Comparison of ENCODE assay signal across 19 mouse cellular contexts in genomic region chr2:120313976-120314375, GRCm38 (mm10). TPM values are rescaled to one million over a fixed set of nuclear protein-coding genes. Genes with fewer than 3 reads are reported as not detected.
DNase-seq lines count a peak whose midpoint lies in the region; ATAC-seq and TF ChIP-seq lines count a peak whose summit lies in the region.
"Had no signal": no experiment of that assay in that cellular context is flagged by ENCODE, and none has a peak within 500 bp of the region (broad histone marks: within the 10 kb centered on the region; RNA-seq: fewer than 3 reads in every experiment).

TSS of gene Pla2g4f (minus strand) at chr2:120314165.

- 0 out of 2 replicates have a peak, but pooled peaks cover 1% of the 10 kb centered on the region for H3K27me3 ChIP-seq in E14TG2a.4 (ENCODE audit: insufficient read depth, low read length)
- H3K27me3 ChIP-seq: midbrain, embryonic 13.5 days had no signal

- H3K9me3 ChIP-seq in E14TG2a.4 (ENCODE audit: low read length), result no peaks in the 10 kb centered on the region
- H3K9me3 ChIP-seq: G1E; midbrain, embryonic 13.5 days had no signal

- TF ChIP-seq CTCF in E14TG2a.4 (conservative IDR thresholded peaks at IDR 0.05; ENCODE audit: low read length), result no peak

- peaks cover 28% of the 10 kb centered on the region for H3K36me3 ChIP-seq in E14TG2a.4 (ENCODE audit: insufficient read depth, low read length)

- no peak for ATAC-seq in erythroblast, adult 5-6 weeks (replicated peaks; ENCODE audit: low FRiP score, poor library complexity, severe bottlenecking)
- ATAC-seq: forebrain, embryonic 16.5 days; hindbrain, embryonic 16.5 days; midbrain, embryonic 13.5 days had no signal

- peak within 1 kb of the TSS; percentile 63 for H3K4me3 ChIP-seq in E14TG2a.4 (replicated peaks; ENCODE audit: low read length)
- H3K4me3 ChIP-seq: gastrocnemius, adult 2 months; midbrain, embryonic 13.5 days had no signal

- DNase-seq in cerebellum, adult 11-12 months, result peak; percentile 12
- DNase-seq in cerebellum, adult 11 months, result no peak
- DNase-seq in induced T-regulatory cell, adult 2 months (ENCODE audit: low read depth), result peak; percentile 6
- peak; percentile 64 for DNase-seq in lung, postnatal 10 days
- no peak for DNase-seq in right cerebral cortex, postnatal 4 days
- DNase-seq in layer of hippocampus, adult 8-10 months (ENCODE audit: low spot score in 2 of 2), result no peak
- DNase-seq: adrenal gland, adult 8-10 months; gastrocnemius, adult 2 months; heart, postnatal 4 days; kidney, postnatal 4 days; right cerebral cortex, postnatal 25 days had no signal

- H3K4me1 ChIP-seq in E14TG2a.4 (replicated peaks; ENCODE audit: low read depth, low read length), result peaks cover 17% of the 10 kb centered on the region
- H3K4me1 ChIP-seq: midbrain, embryonic 13.5 days had no signal

RNA-seq across cellular contexts. Expression of gene Pla2g4f, which starts in this region (rescaled TPM):
- total RNA-seq in erythroblast, adult 5-6 weeks (2015; ENCODE audit: low replicate concordance), result not detected in 2 replicates
- not detected in 2 replicates for total RNA-seq in erythroblast, adult 5-6 weeks (2017; ENCODE audit: low replicate concordance)
- not detected for total RNA-seq in layer of hippocampus, adult 8-10 months (2022)
- total RNA-seq: adrenal gland, adult 8-10 months; gastrocnemius, adult 2 months; granulocyte monocyte progenitor cell, adult 5-6 weeks; heart, postnatal 4 days; left cerebral cortex, postnatal 36 days had no signal

Comparison
In these comparisons a context has a peak if more than half of its experiments do, and no peak if none do; other contexts are left out.
1. DNase-seq: peak in cerebellum, adult 11-12 months (single experiment), induced T-regulatory cell, adult 2 months (single experiment) and lung, postnatal 10 days (single experiment); none in cerebellum, adult 11 months (single experiment), right cerebral cortex, postnatal 4 days (single experiment) and layer of hippocampus, adult 8-10 months (0 of 2).